Mouse (Mus musculus): ENCODE data around the gene Llcfc1. TPM values are rescaled to one million over a fixed set of nuclear protein-coding genes. Genes with fewer than 3 reads are reported as not detected.

The Llcfc1 gene
- not detected for total RNA-seq (2021)

- no peak for DNase-seq (ENCODE audit: low spot score)
- intact Hi-C loops (cut with DNase I), result no loop called here
These were observed at the start of gene Llcfc1 for GRCm38 (mm10) chr6:41684131-41684530. TSS of gene Llcfc1 (plus strand) at chr6:41684431.

GRCm38 (mm10) chr6:41635211-41635610, 49.0 kb upstream of the Llcfc1 start:
- DNase-seq (ENCODE audit: low spot score), result no peak
- intact Hi-C loops (cut with DNase I), result no loop called here

GRCm38 (mm10) chr6:41636178-41636577, 48.1 kb upstream of the Llcfc1 start, which contains the start of gene Trpv6:
TSS of gene Trpv6 (minus strand) at chr6:41636405.
- intact Hi-C loops (cut with DNase I), result no loop called here
- no peak for DNase-seq (ENCODE audit: low spot score)

- no peak for DNase-seq (ENCODE audit: low spot score)
- intact Hi-C loops (cut with DNase I), result no loop called here
These were observed 46.8 kb upstream of the Llcfc1 start for GRCm38 (mm10) chr6:41637393-41637792.

- no peak for DNase-seq (ENCODE audit: low spot score)
- intact Hi-C loops (cut with DNase I), result no loop called here
These were observed 46.2 kb upstream of the Llcfc1 start for GRCm38 (mm10) chr6:41637927-41638506.

GRCm38 (mm10) chr6:41640449-41640848, 43.8 kb upstream of the Llcfc1 start:
- DNase-seq (ENCODE audit: low spot score), result no peak
- intact Hi-C loops (cut with DNase I), result no loop called here

- DNase-seq (ENCODE audit: low spot score), result no peak
- intact Hi-C loops (cut with DNase I), result no loop called here
These were observed 42.9 kb upstream of the Llcfc1 start for GRCm38 (mm10) chr6:41641173-41641866.

GRCm38 (mm10) chr6:41642765-41643164, 41.5 kb upstream of the Llcfc1 start:
- intact Hi-C loops (cut with DNase I), result no loop called here
- no peak for DNase-seq (ENCODE audit: low spot score)

- DNase-seq (ENCODE audit: low spot score), result no peak
- intact Hi-C loops (cut with DNase I), result no loop called here
These were observed 41.0 kb upstream of the Llcfc1 start for GRCm38 (mm10) chr6:41643227-41643626.

- intact Hi-C loops (cut with DNase I), result no loop called here
These were observed 38.0 kb upstream of the Llcfc1 start for GRCm38 (mm10) chr6:41646220-41646619.

GRCm38 (mm10) chr6:41646672-41647071, 37.6 kb upstream of the Llcfc1 start:
- DNase-seq (ENCODE audit: low spot score), result no peak
- intact Hi-C loops (cut with DNase I), result no loop called here

More at GRCm38 (mm10) chr6:41646220-41646619, 38.0 kb upstream of the Llcfc1 start:
- no peak for DNase-seq (ENCODE audit: low spot score)

GRCm38 (mm10) chr6:41653173-41653572, 31.1 kb upstream of the Llcfc1 start:
- DNase-seq (ENCODE audit: low spot score), result no peak
- intact Hi-C loops (cut with DNase I), result no loop called here

- no peak for DNase-seq (ENCODE audit: low spot score)
- intact Hi-C loops (cut with DNase I), result no loop called here
These were observed 29.6 kb upstream of the Llcfc1 start for GRCm38 (mm10) chr6:41654648-41655047.

GRCm38 (mm10) chr6:41658487-41658886, 25.7 kb upstream of the Llcfc1 start:
- no peak for DNase-seq (ENCODE audit: low spot score)
- intact Hi-C loops (cut with DNase I), result no loop called here

GRCm38 (mm10) chr6:41662320-41662719, 21.9 kb upstream of the Llcfc1 start:
- intact Hi-C loops (cut with DNase I), result no loop called here
- no peak for DNase-seq (ENCODE audit: low spot score)

GRCm38 (mm10) chr6:41676530-41676929, 7.7 kb upstream of the Llcfc1 start:
- no peak for DNase-seq (ENCODE audit: low spot score)
- intact Hi-C loops (cut with DNase I), result no loop called here

GRCm38 (mm10) chr6:41680669-41681068, 3.6 kb upstream of the Llcfc1 start, which contains the start of gene Trpv5:
TSS of gene Trpv5 (minus strand) at chr6:41680769.
- intact Hi-C loops (cut with DNase I), result no loop called here
- no peak for DNase-seq (ENCODE audit: low spot score)

- no peak for DNase-seq (ENCODE audit: low spot score)
- intact Hi-C loops (cut with DNase I), result no loop called here
These were observed 2.6 kb upstream of the Llcfc1 start for GRCm38 (mm10) chr6:41681656-41682055.

- no peak for DNase-seq (ENCODE audit: low spot score)
- intact Hi-C loops (cut with DNase I), result no loop called here
These were observed 680 bp downstream of the Llcfc1 start for GRCm38 (mm10) chr6:41684911-41685310.

- DNase-seq (ENCODE audit: low spot score), result no peak
- intact Hi-C loops (cut with DNase I), result no loop called here
These were observed 1.4 kb downstream of the Llcfc1 start for GRCm38 (mm10) chr6:41685596-41685995.

GRCm38 (mm10) chr6:41692200-41692599, 8.0 kb downstream of the Llcfc1 start:
- intact Hi-C loops (cut with DNase I), result no loop called here

GRCm38 (mm10) chr6:41694407-41694806, 10.2 kb downstream of the Llcfc1 start:
- no peak for DNase-seq (ENCODE audit: low spot score)
- intact Hi-C loops (cut with DNase I), result no loop called here

More at GRCm38 (mm10) chr6:41692200-41692599, 8.0 kb downstream of the Llcfc1 start:
- DNase-seq (ENCODE audit: low spot score), result no peak
